Mouse (Mus musculus) cortical plate, adult 2 months (tissue): ENCODE measurements around the gene Rundc1.

Experiments used
- CTCF ChIP-seq: fragments of 200-500 bp; IDR thresholded peaks from 2 replicates; pipeline ENCODE4 v1.5.1; 2011; ENCODE audit warnings: mild to moderate bottlenecking, control low read depth, low read length; ENCODE audit not compliant: insufficient read depth; ENCODE audit errors: extremely low read depth
- POLR2A ChIP-seq: fragments of 200-500 bp; IDR thresholded peaks from 2 replicates; pipeline ENCODE4 v1.6.1; 2011; ENCODE audit warnings: mild to moderate bottlenecking, low read length, control low read depth; ENCODE audit not compliant: insufficient read depth; ENCODE audit errors: extremely low read depth

DNA sequence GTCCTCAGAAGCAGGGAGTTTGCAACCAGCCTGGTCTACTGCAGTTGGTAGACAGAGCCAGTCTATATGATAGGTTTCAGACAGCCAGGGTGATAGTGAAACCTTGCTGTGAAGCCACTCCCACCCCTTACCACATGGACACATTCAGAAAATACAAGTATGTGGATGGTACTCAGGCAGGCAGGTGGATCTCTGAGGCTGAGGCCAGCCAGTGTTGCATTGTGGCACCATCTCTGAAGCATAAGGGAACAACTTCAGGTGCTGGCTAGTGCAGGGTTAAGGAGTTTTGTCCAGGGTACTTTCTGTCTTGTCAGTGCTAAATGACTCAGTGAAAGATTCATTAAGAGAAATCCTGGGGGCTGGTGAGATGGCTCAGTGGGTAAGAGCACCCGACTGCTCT lies 21.4 kb downstream of the Rundc1 start:
- no peak for TF ChIP-seq POLR2A
- no peak for TF ChIP-seq CTCF
